Mouse (Mus musculus) subcutaneous adipose tissue, adult 2 months (tissue): ENCODE measurements around the gene Prr23a1. TPM values are rescaled to one million over a fixed set of nuclear protein-coding genes. Genes with fewer than 3 reads are reported as not detected.

Source experiments
- polyA plus RNA-seq: library from polyadenylated mRNA; depleted of rRNA; stranded (reverse); fragments of >200 nt; gene quantifications from 2 replicates; pipeline ENCODE4 v1.2.3, GENCODE M21; 2012; ENCODE audit warnings: low replicate concordance; rRNA removed

Gene Prr23a1
- polyA plus RNA-seq: not detected in 2 replicates

GRCm38 (mm10) chr9:98842117-98842516, at the start of gene Prr23a1:
Prr23a1 (plus strand) TSS chr9:98842503.

GRCm38 (mm10) chr9:98856210-98856609, 13.9 kb downstream of the Prr23a1 start, which contains the start of gene Prr23a2:
Prr23a2 (plus strand) TSS chr9:98856494.

GRCm38 (mm10) chr9:98864571-98864970, 22.3 kb downstream of the Prr23a1 start, which contains the start of gene Prr23a3:
Prr23a3 (plus strand) TSS chr9:98864767.

Other genes with a start within 250 kb of the Prr23a1 start
- gene Mrps22, start 240.8 kb upstream of the Prr23a1 start, polyA plus RNA-seq: 18.0 and 20.0 TPM in 2 replicates
- not detected in 2 replicates for gene Prr23a2, start 14.0 kb downstream of the Prr23a1 start, polyA plus RNA-seq
- not detected in 2 replicates for gene Prr23a3, start 22.3 kb downstream of the Prr23a1 start, polyA plus RNA-seq
- gene 7420426K07Rik, start 60.6 kb downstream of the Prr23a1 start, polyA plus RNA-seq: not detected in 2 replicates
- gene Foxl2, start 112.8 kb downstream of the Prr23a1 start, polyA plus RNA-seq: 10.7 TPM in 1 of 2 replicates, not detected in the other
- 5.0 and 5.6 TPM in 2 replicates for gene Faim, start 143.9 kb downstream of the Prr23a1 start, polyA plus RNA-seq
- 0.08 TPM in 1 of 2 replicates, not detected in the other for gene Gm1123, start 193.2 kb downstream of the Prr23a1 start, polyA plus RNA-seq